Mouse (Mus musculus) small intestine, adult 2 months (tissue): ENCODE data around the gene Csnk1g2. TPM values are rescaled to one million over a fixed set of nuclear protein-coding genes. Genes with fewer than 3 reads are reported as not detected.
"Not testable (repeated sequence)": the region's sequence is repeated elsewhere in the genome, so short reads cannot be mapped to it uniquely, and the experiment has no call there.

ENCODE experiments used
- H3K27ac ChIP-seq: fragments of 200-500 bp; 2 replicates; pipeline ENCODE4 v1.5.1; 2012; ENCODE audit warnings: low read depth, low read length, control low read depth, inconsistent platforms; ENCODE audit not compliant: insufficient read depth
- H3K27me3 ChIP-seq: fragments of 200-500 bp; 2 replicates; pipeline ENCODE4 v1.6.1; 2012; ENCODE audit warnings: mild to moderate bottlenecking, moderate library complexity, low read length, inconsistent platforms; ENCODE audit not compliant: control insufficient read depth, insufficient read depth
- H3K36me3 ChIP-seq: fragments of 200-500 bp; 2 replicates; pipeline ENCODE4 v1.6.1; 2012; ENCODE audit warnings: mild to moderate bottlenecking, low read length, control low read depth, inconsistent platforms; ENCODE audit not compliant: control insufficient read depth, insufficient read depth
- H3K4me1 ChIP-seq: fragments of 200-500 bp; 2 replicates; pipeline ENCODE4 v1.6.1; 2012; ENCODE audit warnings: low read length, inconsistent platforms, mixed read lengths; ENCODE audit not compliant: control insufficient read depth, insufficient read depth, insufficient read length
- H3K4me3 ChIP-seq: fragments of 200-500 bp; 2 replicates; pipeline ENCODE4 v1.5.1; 2012; ENCODE audit warnings: low read depth, mild to moderate bottlenecking, control low read depth, inconsistent platforms, low read length, moderate library complexity
- CTCF ChIP-seq: fragments of 200-500 bp; IDR thresholded peaks from 2 replicates; pipeline ENCODE4 v1.5.1; 2012; ENCODE audit warnings: low read depth, mild to moderate bottlenecking, control low read depth, inconsistent platforms, low read length, moderate library complexity, mixed read lengths; ENCODE audit not compliant: insufficient replicate concordance, insufficient read length; ENCODE audit errors: extremely low read depth
- POLR2A ChIP-seq: fragments of 200-500 bp; IDR thresholded peaks from 2 replicates; pipeline ENCODE4 v1.6.1; 2012; ENCODE audit warnings: low read depth, mild to moderate bottlenecking, control low read depth, inconsistent platforms, low read length, moderate library complexity
- WGBS: fragments of 180-500 bp; shearing (Covaris S2); methylation state at CpG from one replicate; pipeline ENCODE4 v1.1.7; 2018; 5-methylcytosine and 5-hydroxymethylcytosine counted together
- polyA plus RNA-seq: library from polyadenylated mRNA; depleted of rRNA; stranded (reverse); fragments of >200 nt; gene quantifications from 2 replicates; pipeline ENCODE4 v1.2.3, GENCODE M21; 2012

The Csnk1g2 gene
- polyA plus RNA-seq, 1 experiment, result 266 TPM

- peaks cover 13% of the 10 kb centered on the region for H3K36me3 ChIP-seq
- peaks cover 39% of the 10 kb centered on the region for H3K4me1 ChIP-seq
- TF ChIP-seq CTCF (no peak), POLR2A (no peak)
- peak overlapping the region; percentile 97 for H3K27ac ChIP-seq
- H3K4me3 ChIP-seq, result peak overlapping the region; percentile 82
- no peaks in the 10 kb centered on the region for H3K27me3 ChIP-seq
- WGBS, result 11% methylated on average over 7 of the region's 7 CpGs
Observed at GRCm38 (mm10) chr10:80603364-80603763, 19.3 kb upstream of the Csnk1g2 start.

- Histone ChIP-seq H3K27ac (peak overlapping the region; percentile 97), H3K4me1 (peaks cover 39% of the 10 kb centered on the region), H3K36me3 (peaks cover 13% of the 10 kb centered on the region), H3K4me3 (peak overlapping the region; percentile 82), H3K27me3 (no peaks in the 10 kb centered on the region)
- TF ChIP-seq CTCF (no peak), POLR2A (no peak)
- WGBS, result 33% methylated on average over 7 of the region's 7 CpGs
Observed at GRCm38 (mm10) chr10:80604001-80604509, 18.6 kb upstream of the Csnk1g2 start.

DNA sequence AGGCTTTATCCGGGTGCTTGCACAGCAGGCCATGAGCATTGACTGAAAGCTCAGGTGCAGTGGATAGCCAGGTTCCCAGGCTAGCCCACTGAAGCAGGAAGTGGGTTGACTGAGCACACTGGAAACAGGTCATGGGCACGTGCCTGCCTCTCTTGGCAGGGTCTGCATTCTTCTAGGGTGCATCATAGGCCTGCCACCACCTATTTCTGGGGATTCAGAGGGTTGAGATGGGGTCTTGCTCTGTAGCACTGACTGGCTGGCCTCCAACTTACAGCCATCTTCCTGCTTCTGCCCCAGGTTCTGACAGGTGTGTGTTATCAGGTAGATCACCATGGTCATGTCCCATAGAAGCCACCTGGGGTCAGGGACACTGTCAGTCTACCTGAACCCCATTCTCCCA, 17.6 kb upstream of the Csnk1g2 start:
- 52% methylated on average over 2 of the region's 2 CpGs for WGBS

GRCm38 (mm10) chr10:80605721-80606120, 16.9 kb upstream of the Csnk1g2 start, which contains the start of gene Gm49322:
Gm49322 (plus strand) TSS chr10:80606021.
- Histone ChIP-seq H3K4me1 (peaks cover 39% of the 10 kb centered on the region), H3K27ac (peak within 1 kb of the TSS; percentile 82)

More for the DNA sequence above, 17.6 kb upstream of the Csnk1g2 start:
- no peaks in the 10 kb centered on the region for H3K27me3 ChIP-seq
- no peak for TF ChIP-seq POLR2A
- no peak for TF ChIP-seq CTCF
- H3K4me3 ChIP-seq, result no peak overlapping the region
- peaks cover 20% of the 10 kb centered on the region for H3K36me3 ChIP-seq
- H3K4me1 ChIP-seq, result peaks cover 39% of the 10 kb centered on the region
- no peak overlapping the region for H3K27ac ChIP-seq

DNA sequence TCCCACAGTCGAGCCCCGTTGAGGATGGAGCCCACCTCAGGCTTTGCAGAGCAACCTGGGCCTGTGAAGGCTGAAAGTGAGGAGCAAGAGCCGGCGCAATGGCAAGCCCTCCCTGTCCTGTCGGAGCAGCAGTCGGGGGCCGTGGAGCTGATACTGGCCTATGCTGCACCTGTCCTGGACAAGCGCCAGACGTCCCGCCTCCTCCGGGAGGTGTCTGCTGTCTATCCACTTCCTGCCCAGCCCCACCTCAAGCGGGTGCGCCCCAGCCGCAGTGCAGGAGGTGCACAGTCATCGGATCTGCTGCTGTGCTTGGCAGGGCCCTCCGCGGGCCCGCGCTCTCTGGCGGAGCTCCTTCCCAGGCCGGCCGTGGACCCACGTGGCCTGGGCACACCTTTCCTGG, 16.3 kb upstream of the Csnk1g2 start:
- peaks cover 39% of the 10 kb centered on the region for H3K4me1 ChIP-seq
- TF ChIP-seq POLR2A (peak; percentile 47), CTCF (no peak)
- peaks cover 22% of the 10 kb centered on the region for H3K36me3 ChIP-seq
- no peaks in the 10 kb centered on the region for H3K27me3 ChIP-seq
- WGBS, result 29% methylated on average over 23 of the region's 23 CpGs
- H3K27ac ChIP-seq, result peak overlapping the region; percentile 82
- peak overlapping the region; percentile 52 for H3K4me3 ChIP-seq

More at GRCm38 (mm10) chr10:80605721-80606120, 16.9 kb upstream of the Csnk1g2 start, which contains the start of gene Gm49322:
- peaks cover 22% of the 10 kb centered on the region for H3K36me3 ChIP-seq
- not testable (repeated sequence) for H3K27me3 ChIP-seq
- peak within 1 kb of the TSS; percentile 52 for H3K4me3 ChIP-seq
- 42% methylated on average over 4 of the region's 4 CpGs for WGBS

DNA sequence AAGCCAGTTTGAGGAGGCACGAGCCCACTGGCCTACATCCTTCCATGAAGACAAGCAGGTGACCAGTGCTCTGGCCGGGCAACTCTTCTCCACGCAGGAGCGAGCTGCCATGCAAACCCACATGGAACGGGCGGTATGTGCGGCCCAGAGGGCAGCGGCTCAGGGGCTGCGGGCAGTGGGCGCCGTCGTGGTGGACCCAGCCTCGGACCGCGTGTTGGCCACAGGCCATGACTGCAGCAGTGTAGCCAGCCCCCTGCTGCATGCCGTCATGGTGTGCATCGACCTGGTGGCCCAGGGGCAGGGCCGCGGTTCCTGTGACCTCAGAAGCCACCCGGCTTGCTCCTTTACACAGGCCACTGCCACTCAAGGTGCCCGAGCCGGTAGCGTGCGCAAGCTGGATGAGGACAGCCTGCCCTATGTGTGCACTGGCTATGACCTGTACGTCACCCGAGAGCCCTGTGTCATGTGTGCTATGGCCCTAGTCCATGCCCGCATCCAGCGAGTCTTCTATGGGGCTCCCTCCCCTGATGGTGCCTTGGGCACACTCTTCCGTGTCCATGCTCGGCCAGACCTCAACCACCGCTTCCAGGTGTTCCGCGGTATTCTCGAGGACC, 15.8 kb upstream of the Csnk1g2 start:
- Histone ChIP-seq H3K27ac (peak overlapping the region; percentile 54), H3K4me1 (peaks cover 39% of the 10 kb centered on the region), H3K4me3 (peak overlapping the region; percentile 52), H3K36me3 (peaks cover 22% of the 10 kb centered on the region), H3K27me3 (no peaks in the 10 kb centered on the region)
- 86% methylated on average over 34 of the region's 34 CpGs for WGBS
- no peak for TF ChIP-seq POLR2A
- TF ChIP-seq CTCF, result no peak

GRCm38 (mm10) chr10:80608435-80608834, 14.2 kb upstream of the Csnk1g2 start:
- 90% methylated on average over 3 of the region's 3 CpGs for WGBS
- H3K27ac ChIP-seq, result no peak overlapping the region
- no peaks in the 10 kb centered on the region for H3K27me3 ChIP-seq
- peaks cover 33% of the 10 kb centered on the region for H3K36me3 ChIP-seq
- no peak overlapping the region for H3K4me3 ChIP-seq
- H3K4me1 ChIP-seq, result peaks cover 34% of the 10 kb centered on the region
- TF ChIP-seq CTCF (no peak), POLR2A (no peak)
